Mouse (Mus musculus): ENCODE results near the gene Tob2. TPM values are rescaled to one million over a fixed set of nuclear protein-coding genes. Genes with fewer than 3 reads are reported as not detected.

The Tob2 gene
- polyA plus RNA-seq, 1 experiment from 2014 or later = 20.9 TPM

- H3K4me3 ChIP-seq = peak overlapping the region; percentile 83; the same call in 1 of the 2 replicates
- peaks cover 31% of the 10 kb centered on the region for H3K36me3 ChIP-seq
- H3K4me1 ChIP-seq = peaks cover 38% of the 10 kb centered on the region
- no peak overlapping the region for H3K27ac ChIP-seq (replicated peaks)
- peak overlapping the region; percentile 88 for H3K9ac ChIP-seq (replicated peaks)
- WGBS = 79% methylated on average over 7 of the region's 7 CpGs
- no peak for ATAC-seq (ENCODE audit: low FRiP score, low read depth)
- peak overlapping the region; percentile 73 for H3K4me2 ChIP-seq (replicated peaks)
- H3K27me3 ChIP-seq = no peaks in the 10 kb centered on the region; the same call in 1 of the 2 replicates
- H3K9me3 ChIP-seq = no peaks in the 10 kb centered on the region
Observed at GRCm38 (mm10) chr15:81812696-81813631, 45.6 kb downstream of the Tob2 start.

DNA sequence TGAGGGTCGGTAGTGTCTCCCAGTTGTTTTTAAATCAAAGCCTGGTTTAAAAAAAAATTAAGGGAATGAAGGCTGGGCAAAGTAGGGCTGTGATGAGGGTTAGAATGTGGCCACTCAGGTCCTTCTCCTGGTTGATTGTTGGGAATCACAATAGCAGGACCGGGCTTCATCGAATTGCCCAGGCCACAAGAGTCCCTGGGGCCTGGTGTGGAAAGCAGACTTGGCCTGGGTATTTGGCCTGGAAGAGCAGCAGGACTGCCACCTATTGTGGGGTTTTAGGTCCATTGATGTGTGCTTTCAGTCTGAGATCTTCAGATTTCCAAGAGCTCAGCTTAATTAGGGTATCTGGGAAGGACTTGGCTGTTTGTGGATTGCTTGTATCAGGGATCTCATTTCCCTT is 46.3 kb downstream of the Tob2 start:
- Histone ChIP-seq H3K4me1 (peaks cover 38% of the 10 kb centered on the region), H3K36me3 (peaks cover 24% of the 10 kb centered on the region), H3K9me3 (no peaks in the 10 kb centered on the region), H3K4me3 (peak overlapping the region; percentile 83), H3K4me2 (replicated peaks) (peak overlapping the region; percentile 73), H3K27ac (replicated peaks) (no peak overlapping the region), H3K9ac (replicated peaks) (peak overlapping the region; percentile 88), H3K27me3 (no peaks in the 10 kb centered on the region; the same call in 1 of the 2 replicates)
- 38% methylated on average over 3 of the region's 3 CpGs for WGBS
- no peak for ATAC-seq (ENCODE audit: low FRiP score, low read depth)

- no peaks in the 10 kb centered on the region; the same call in 1 of the 2 replicates for H3K27me3 ChIP-seq
- H3K36me3 ChIP-seq = peaks cover 17% of the 10 kb centered on the region
- WGBS = 2% methylated on average over 12 of the region's 26 CpGs
- peak overlapping the region; percentile 73 for H3K4me2 ChIP-seq (replicated peaks)
- peak overlapping the region; percentile 83 for H3K4me3 ChIP-seq
- H3K4me1 ChIP-seq = peaks cover 38% of the 10 kb centered on the region
- peak overlapping the region; percentile 82 for H3K27ac ChIP-seq (replicated peaks)
- H3K9me3 ChIP-seq = no peaks in the 10 kb centered on the region
- peak overlapping the region; percentile 88 for H3K9ac ChIP-seq (replicated peaks)
- peak; percentile 13 for ATAC-seq (ENCODE audit: low FRiP score, low read depth)
Observed at GRCm38 (mm10) chr15:81811599-81811996, 47.0 kb downstream of the Tob2 start.

GRCm38 (mm10) chr15:81810671-81811598 is 47.7 kb downstream of the Tob2 start:
- under 1% methylated on average over 89 of the region's 89 CpGs for WGBS

DNA sequence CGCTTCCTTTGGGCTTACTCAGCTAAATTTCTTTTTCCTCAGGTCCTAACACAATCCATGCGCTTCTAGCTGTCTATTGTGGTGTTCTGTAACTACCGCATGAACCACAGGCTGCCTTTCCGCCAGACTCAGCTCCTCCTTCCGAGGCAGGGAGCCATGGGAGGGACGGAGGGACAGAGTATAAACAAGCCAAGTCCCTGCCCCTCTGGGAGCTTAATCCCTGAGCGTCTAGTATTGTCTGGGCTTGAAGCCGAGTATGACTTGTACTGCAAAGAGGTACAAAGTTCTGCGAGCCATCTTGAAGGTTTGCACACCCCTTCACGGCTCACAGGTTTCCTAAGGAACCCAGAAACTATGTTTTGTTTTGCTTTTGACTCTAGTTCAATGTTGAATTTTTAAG is 48.4 kb downstream of the Tob2 start:
- Histone ChIP-seq H3K9me3 (no peaks in the 10 kb centered on the region), H3K27ac (replicated peaks) (peak overlapping the region; percentile 75), H3K9ac (replicated peaks) (peak overlapping the region; percentile 55), H3K27me3 (no peaks in the 10 kb centered on the region; the same call in 1 of the 2 replicates), H3K4me2 (replicated peaks) (peak overlapping the region; percentile 73), H3K36me3 (peaks cover 4% of the 10 kb centered on the region), H3K4me1 (peaks cover 41% of the 10 kb centered on the region), H3K4me3 (peak overlapping the region; percentile 83)
- WGBS = 2% methylated on average over 10 of the region's 10 CpGs
- ATAC-seq (ENCODE audit: low FRiP score, low read depth) = no peak

More at GRCm38 (mm10) chr15:81810671-81811598, 47.7 kb downstream of the Tob2 start:
- peak; percentile 99 for ATAC-seq (ENCODE audit: low FRiP score, low read depth)
- peak overlapping the region; percentile 83 for H3K4me3 ChIP-seq
- H3K9me3 ChIP-seq = no peaks in the 10 kb centered on the region
- peak overlapping the region; percentile 73 for H3K4me2 ChIP-seq (replicated peaks)
- no peaks in the 10 kb centered on the region; the same call in 1 of the 2 replicates for H3K27me3 ChIP-seq
- H3K9ac ChIP-seq (replicated peaks) = peak overlapping the region; percentile 88
- H3K36me3 ChIP-seq = peaks cover 11% of the 10 kb centered on the region
- H3K4me1 ChIP-seq = peaks cover 38% of the 10 kb centered on the region
- H3K27ac ChIP-seq (replicated peaks) = peak overlapping the region; percentile 82

GRCm38 (mm10) chr15:81809550-81809949 is 49.0 kb downstream of the Tob2 start:
- no peak overlapping the region; the same call in 1 of the 2 replicates for H3K4me3 ChIP-seq
- ATAC-seq (ENCODE audit: low FRiP score, low read depth) = no peak
- H3K27me3 ChIP-seq = no peaks in the 10 kb centered on the region; the same call in 1 of the 2 replicates
- peak overlapping the region; percentile 55; the same call in 1 of the 2 replicates for H3K9ac ChIP-seq (replicated peaks)
- peak overlapping the region; percentile 73 for H3K4me2 ChIP-seq (replicated peaks)
- H3K4me1 ChIP-seq = peaks cover 41% of the 10 kb centered on the region
- 58% methylated on average over 1 of the region's 1 CpGs for WGBS
- H3K9me3 ChIP-seq = no peaks in the 10 kb centered on the region
- H3K27ac ChIP-seq (replicated peaks) = peak overlapping the region; percentile 75; the same call in 1 of the 2 replicates
- no peaks in the 10 kb centered on the region for H3K36me3 ChIP-seq

- H3K4me2 ChIP-seq (replicated peaks) = no peak overlapping the region
- no peak overlapping the region for H3K9ac ChIP-seq (replicated peaks)
- no peak overlapping the region for H3K27ac ChIP-seq (replicated peaks)
- no peak for ATAC-seq (ENCODE audit: low FRiP score, low read depth)
- WGBS = 72% methylated on average over 2 of the region's 2 CpGs
- H3K9me3 ChIP-seq = no peaks in the 10 kb centered on the region
- peaks cover 33% of the 10 kb centered on the region for H3K4me1 ChIP-seq
- H3K27me3 ChIP-seq = peaks cover 6% of the 10 kb centered on the region; the same call in 1 of the 2 replicates
- no peak overlapping the region for H3K4me3 ChIP-seq
- H3K36me3 ChIP-seq = no peaks in the 10 kb centered on the region
Observed at GRCm38 (mm10) chr15:81808799-81809198, 49.8 kb downstream of the Tob2 start.

DNA sequence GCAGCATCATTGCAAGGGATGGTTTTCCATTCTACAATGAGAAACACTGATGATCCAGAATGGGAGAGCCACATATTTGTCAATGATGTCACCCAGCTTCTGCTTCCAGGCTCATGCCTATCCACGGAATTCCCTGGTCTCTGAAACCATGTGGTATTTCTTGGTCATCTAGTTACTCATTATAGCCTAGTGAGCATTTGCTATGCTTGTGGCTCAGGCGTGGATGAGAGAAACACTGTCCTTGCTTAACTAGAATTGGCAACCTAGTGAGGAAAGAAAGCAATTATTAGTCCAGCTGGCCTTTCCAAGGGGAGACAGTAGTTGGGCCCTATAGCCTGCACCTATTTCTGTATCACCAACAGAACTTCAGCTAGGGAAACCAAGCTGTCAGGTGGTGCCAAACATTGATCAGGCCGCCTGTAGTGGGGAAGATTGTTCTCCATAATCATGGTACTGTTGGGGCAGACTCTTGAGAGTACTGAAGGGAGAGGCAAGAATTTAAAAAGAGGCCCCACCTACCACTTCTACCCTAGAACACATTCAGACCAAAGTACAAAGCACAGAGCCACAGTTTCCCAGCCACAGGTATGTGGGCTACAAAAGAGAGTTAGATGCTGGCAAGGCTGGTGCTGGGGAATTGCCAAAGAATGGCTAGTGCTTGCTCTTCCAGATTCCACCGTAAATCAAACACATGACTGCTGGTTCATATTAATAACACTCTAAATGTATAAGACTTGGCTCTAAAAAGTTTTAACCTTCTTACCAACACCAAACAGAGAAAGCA is 51.8 kb downstream of the Tob2 start:
- Histone ChIP-seq H3K4me1 (peaks cover 30% of the 10 kb centered on the region), H3K27me3 (peaks cover 6% of the 10 kb centered on the region; the same call in 1 of the 2 replicates), H3K9me3 (no peaks in the 10 kb centered on the region), H3K4me2 (replicated peaks) (no peak overlapping the region), H3K36me3 (no peaks in the 10 kb centered on the region), H3K9ac (replicated peaks) (no peak overlapping the region), H3K4me3 (no peak overlapping the region), H3K27ac (replicated peaks) (no peak overlapping the region)
- 83% methylated on average over 4 of the region's 4 CpGs for WGBS
- ATAC-seq (ENCODE audit: low FRiP score, low read depth) = no peak

DNA sequence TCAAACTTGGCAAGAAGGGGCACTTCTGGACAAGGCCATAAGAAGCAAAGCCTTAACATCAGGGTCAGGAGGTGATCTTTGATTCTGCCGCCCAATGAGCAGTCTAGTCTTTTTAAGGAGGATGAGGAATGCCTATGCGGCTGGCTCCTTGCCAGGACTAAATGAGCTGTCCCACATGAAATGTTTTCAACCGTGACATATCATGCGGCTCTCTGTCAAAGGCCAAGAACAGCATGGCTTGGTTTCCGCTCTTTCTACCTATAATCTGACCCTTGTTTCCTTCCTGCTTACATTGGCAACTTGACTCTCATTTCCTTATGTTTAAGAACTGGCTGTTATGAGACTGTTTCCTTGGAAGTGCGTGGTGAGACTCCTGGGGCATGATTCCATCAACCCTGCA is 53.0 kb downstream of the Tob2 start:
- no peaks in the 10 kb centered on the region for H3K36me3 ChIP-seq
- WGBS = 60% methylated on average over 6 of the region's 6 CpGs
- H3K27ac ChIP-seq (replicated peaks) = no peak overlapping the region
- no peak overlapping the region for H3K9ac ChIP-seq (replicated peaks)
- H3K4me2 ChIP-seq (replicated peaks) = no peak overlapping the region
- ATAC-seq (ENCODE audit: low FRiP score, low read depth) = no peak
- no peak overlapping the region for H3K4me3 ChIP-seq
- peaks cover 30% of the 10 kb centered on the region for H3K4me1 ChIP-seq
- H3K27me3 ChIP-seq = peaks cover 6% of the 10 kb centered on the region; the same call in 1 of the 2 replicates
- no peaks in the 10 kb centered on the region for H3K9me3 ChIP-seq

GRCm38 (mm10) chr15:81804883-81805282 is 53.7 kb downstream of the Tob2 start:
- 78% methylated on average over 3 of the region's 3 CpGs for WGBS
- no peak for ATAC-seq (ENCODE audit: low FRiP score, low read depth)
- Histone ChIP-seq H3K9me3 (no peaks in the 10 kb centered on the region), H3K4me2 (replicated peaks) (no peak overlapping the region), H3K27me3 (peaks cover 6% of the 10 kb centered on the region; the same call in 1 of the 2 replicates), H3K36me3 (no peaks in the 10 kb centered on the region), H3K9ac (replicated peaks) (no peak overlapping the region), H3K27ac (replicated peaks) (no peak overlapping the region), H3K4me3 (no peak overlapping the region), H3K4me1 (peaks cover 24% of the 10 kb centered on the region)

DNA sequence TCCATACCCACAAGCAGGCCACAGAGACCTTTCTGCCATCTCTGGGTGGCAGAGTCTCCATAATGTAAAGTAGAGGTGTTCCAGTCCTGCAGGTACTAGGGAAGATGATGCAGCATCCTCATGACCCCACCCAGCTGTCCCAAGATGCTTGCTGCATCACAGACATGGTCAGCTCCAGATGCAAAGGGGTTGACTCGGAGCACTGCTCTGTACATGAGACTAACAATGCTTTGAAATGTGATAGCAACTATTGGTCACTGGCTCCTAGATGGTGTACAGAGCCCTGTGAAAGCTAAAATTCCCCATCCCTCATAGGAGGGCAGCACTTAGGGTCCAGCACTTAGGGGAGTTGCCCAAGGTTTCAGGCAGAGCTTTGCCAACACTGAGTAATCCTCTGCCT is 54.4 kb downstream of the Tob2 start:
- Histone ChIP-seq H3K4me1 (peaks cover 21% of the 10 kb centered on the region), H3K4me2 (replicated peaks) (no peak overlapping the region), H3K36me3 (no peaks in the 10 kb centered on the region), H3K9me3 (no peaks in the 10 kb centered on the region), H3K27ac (replicated peaks) (no peak overlapping the region), H3K27me3 (peaks cover 6% of the 10 kb centered on the region; the same call in 1 of the 2 replicates), H3K9ac (replicated peaks) (no peak overlapping the region), H3K4me3 (no peak overlapping the region)
- no peak for ATAC-seq (ENCODE audit: low FRiP score, low read depth)
- WGBS = 64% methylated on average over 1 of the region's 1 CpGs

All from midbrain, embryonic 12.5 days (tissue).